Mouse (Mus musculus) ES-E14 (cell line): ENCODE measurements around the gene Gm44579. TPM values are rescaled to one million over a fixed set of nuclear protein-coding genes. Genes with fewer than 3 reads are reported as not detected.

Experiments
- DNase-seq: peaks from one replicate; pipeline ENCODE4 v3.0.0-alpha.2; 2013; ENCODE audit warnings: low read depth, low spot score
- H3K27ac ChIP-seq: 2 replicates; pipeline ENCODE4 v1.5.1; 2012; ENCODE audit warnings: low read depth, mild to moderate bottlenecking, low read length, moderate library complexity, mixed read lengths; ENCODE audit not compliant: poor library complexity, insufficient read depth, severe bottlenecking
- H3K36me3 ChIP-seq: 2 replicates; pipeline ENCODE4 v1.6.1; 2012; ENCODE audit warnings: mild to moderate bottlenecking, low read length, moderate library complexity, mixed read lengths; ENCODE audit not compliant: control insufficient read depth, poor library complexity, insufficient read depth, severe bottlenecking
- H3K4me1 ChIP-seq, 2 experiments: fragments of 150-350 bp in 1 of 2; sonication (generic) in 1 of 2; 2 replicates each; pipeline ENCODE4 v1.6.1; 2012; ENCODE audit warnings: low read length in 2 of 2, mild to moderate bottlenecking in 1 of 2, mixed read lengths in 1 of 2; ENCODE audit not compliant: control insufficient read depth in 2 of 2, insufficient read depth in 2 of 2, poor library complexity in 1 of 2
- H3K4me3 ChIP-seq, 2 experiments: fragments of 150-350 bp in 1 of 2; sonication (generic) in 1 of 2; 2 replicates each; pipeline ENCODE4 v1.5.1; 2012; ENCODE audit warnings: low read length in 2 of 2, low read depth in 1 of 2, mild to moderate bottlenecking in 1 of 2, mixed read lengths in 1 of 2; ENCODE audit not compliant: insufficient read depth in 1 of 2, poor library complexity in 1 of 2, severe bottlenecking in 1 of 2
- H3K9ac ChIP-seq: 2 replicates; pipeline ENCODE4 v1.6.1; 2012; ENCODE audit warnings: low read depth, mild to moderate bottlenecking, low read length, mixed read lengths; ENCODE audit not compliant: poor library complexity, insufficient read depth, severe bottlenecking
- H3K9me3 ChIP-seq: fragments of 150-350 bp; sonication (generic); 2 replicates; pipeline ENCODE4 v1.6.1; 2012; ENCODE audit warnings: low read depth, mild to moderate bottlenecking, low read length; ENCODE audit not compliant: control insufficient read depth, insufficient read depth
- CHD2 ChIP-seq: IDR thresholded peaks from 2 replicates; pipeline ENCODE4 v1.6.1; 2014; ENCODE audit warnings: mild to moderate bottlenecking, low read depth, low read length, inconsistent platforms
- HCFC1 ChIP-seq: IDR thresholded peaks from 2 replicates; pipeline ENCODE4 v1.6.1; 2012; ENCODE audit warnings: low read length, inconsistent platforms, borderline replicate concordance; ENCODE audit not compliant: insufficient read depth
- MAFK ChIP-seq: IDR thresholded peaks from 2 replicates; pipeline ENCODE4 v1.6.1; 2014; ENCODE audit warnings: mild to moderate bottlenecking, low read depth, low read length, inconsistent platforms; ENCODE audit not compliant: insufficient read depth
- ZC3H11A ChIP-seq: IDR thresholded peaks from 2 replicates; pipeline ENCODE4 v1.6.1; 2012; ENCODE audit warnings: low read depth, mild to moderate bottlenecking, inconsistent platforms, low read length, borderline replicate concordance
- ZNF384 ChIP-seq: IDR thresholded peaks from 2 replicates; pipeline ENCODE4 v1.6.1; 2012; ENCODE audit warnings: low read depth, low read length, inconsistent platforms
- in situ Hi-C, 2 experiments: fragments of 600-800 bp; cut with MboI; formaldehyde crosslinking; loops; one replicate each; pipeline ENCODE4 v1.15.1; 2025; ENCODE audit warnings: low sequenced_read_pairs in 2 of 2, inconsistent platforms in 1 of 2; ENCODE audit not compliant: unreplicated experiment in 2 of 2
- total RNA-seq: library from RNA; depleted of rRNA; stranded (reverse); fragments of 300-350 nt; gene quantifications from 2 replicates; pipeline ENCODE4 v1.2.3, GENCODE M21; 2012

Gene Gm44579
- total RNA-seq, 1 experiment = not detected

GRCm38 (mm10) chr15:98181132-98181711 is 39.6 kb downstream of the Gm44579 start:
- 0 out of 4 replicates have a peak, but pooled peaks cover 0 to 2% of the 10 kb centered on the region in 2 experiments for H3K4me1 ChIP-seq
- peak overlapping the region; percentile 49 to 78 for H3K4me3 ChIP-seq
- no peak for TF ChIP-seq MAFK
- TF ChIP-seq ZC3H11A = peak; percentile 55; the same call in 1 of the 2 replicates
- TF ChIP-seq ZNF384 = peak; percentile 78
- no peak for TF ChIP-seq HCFC1
- TF ChIP-seq CHD2 = no peak
- no peaks in the 10 kb centered on the region for H3K36me3 ChIP-seq
- peak overlapping the region; percentile 53; the same call in 1 of the 2 replicates for H3K9ac ChIP-seq
- peak; percentile 88 for DNase-seq
- in situ Hi-C loops = no loop called here
- no peaks in the 10 kb centered on the region for H3K9me3 ChIP-seq
- no peak overlapping the region for H3K27ac ChIP-seq

DNA sequence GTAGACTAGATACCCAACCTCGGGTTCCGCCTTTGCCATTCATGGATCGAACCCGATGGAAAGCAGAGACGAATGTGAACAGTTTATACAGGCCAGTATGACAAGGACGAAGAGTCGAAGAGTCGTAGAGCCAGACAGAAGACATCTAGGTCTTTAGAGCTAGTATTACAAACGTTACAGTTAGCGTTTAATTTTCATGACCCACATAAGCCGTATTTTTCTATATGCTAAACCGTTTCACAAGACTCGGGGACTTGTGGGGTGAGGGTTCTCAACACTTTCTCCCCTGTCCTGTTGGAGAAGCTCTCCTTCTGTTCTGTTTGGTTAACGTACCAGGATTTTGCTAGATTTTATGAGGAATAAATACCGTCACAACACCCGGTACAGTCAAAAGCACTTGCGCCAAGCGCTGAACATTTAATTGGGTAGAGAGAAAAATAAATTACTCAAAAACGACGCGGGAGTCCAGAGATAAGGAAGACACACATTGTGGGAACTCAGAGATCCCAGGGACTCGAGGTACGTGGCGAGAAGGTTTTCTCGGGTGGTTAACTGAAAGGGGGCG is 40.1 kb downstream of the Gm44579 start:
- Histone ChIP-seq H3K9ac (peak overlapping the region; percentile 53; the same call in 1 of the 2 replicates), H3K27ac (no peak overlapping the region)
- in situ Hi-C loops = no loop called here

DNA sequence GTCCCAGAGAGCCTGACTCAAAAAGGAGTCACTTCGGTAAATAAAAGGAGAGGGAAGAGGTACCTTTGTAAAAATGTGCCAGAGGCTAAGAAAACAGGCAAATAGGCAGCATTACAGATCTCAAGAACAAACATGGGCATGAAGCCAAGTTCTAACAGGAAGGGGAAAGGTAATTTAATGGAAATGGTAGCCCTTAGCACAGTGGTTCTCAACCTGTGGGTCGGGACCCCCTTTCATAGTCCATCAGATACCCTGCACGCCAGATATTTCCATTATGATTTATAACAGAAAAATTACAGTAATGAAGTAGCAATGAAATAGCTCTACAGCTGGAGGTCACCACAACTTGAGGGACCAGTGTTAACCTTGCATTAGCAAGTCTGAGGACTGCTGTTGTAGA is 43.5 kb downstream of the Gm44579 start:
- in situ Hi-C loops = no loop called here
- no peak overlapping the region for H3K27ac ChIP-seq
- no peak for TF ChIP-seq ZC3H11A
- TF ChIP-seq MAFK = no peak
- no peak for TF ChIP-seq ZNF384
- TF ChIP-seq HCFC1 = no peak
- no peak for TF ChIP-seq CHD2
- no peaks in the 10 kb centered on the region for H3K9me3 ChIP-seq
- no peaks in the 10 kb centered on the region for H3K36me3 ChIP-seq
- H3K4me1 ChIP-seq = 0 out of 4 replicates have a peak, but pooled peaks cover 0 to 2% of the 10 kb centered on the region in 2 experiments
- no peak overlapping the region for H3K9ac ChIP-seq
- DNase-seq = no peak
- H3K4me3 ChIP-seq = no peak overlapping the region

More for the DNA sequence above, 40.1 kb downstream of the Gm44579 start:
- no peak for DNase-seq
- Histone ChIP-seq H3K36me3 (no peaks in the 10 kb centered on the region), H3K9me3 (no peaks in the 10 kb centered on the region), H3K4me3 (peak overlapping the region; percentile 49 to 78), H3K4me1 (0 out of 4 replicates have a peak, but pooled peaks cover 0 to 2% of the 10 kb centered on the region in 2 experiments)
- no peak for TF ChIP-seq CHD2
- no peak for TF ChIP-seq HCFC1
- TF ChIP-seq MAFK = no peak
- no peak for TF ChIP-seq ZC3H11A
- no peak for TF ChIP-seq ZNF384

DNA sequence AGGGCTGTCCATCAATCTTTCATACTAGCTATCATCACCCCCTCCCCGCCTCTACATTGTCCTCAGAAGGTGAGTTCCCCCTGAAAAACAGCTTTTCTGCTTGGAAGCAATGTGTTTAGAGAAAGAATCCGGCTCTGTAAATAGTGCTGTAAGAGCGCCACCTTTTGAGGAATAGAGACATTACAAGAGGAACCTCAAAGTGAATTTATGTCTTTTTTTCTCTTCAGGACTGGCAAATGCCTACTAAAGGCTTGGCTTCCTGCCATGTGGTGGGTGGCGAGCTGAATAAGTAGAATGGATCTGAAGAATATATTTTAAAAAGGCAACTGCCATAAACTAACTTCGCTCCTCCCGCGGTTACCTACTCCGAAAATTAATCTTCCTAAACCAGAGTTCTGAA is 47.0 kb downstream of the Gm44579 start:
- Histone ChIP-seq H3K4me1 (no peaks in the 10 kb centered on the region), H3K9me3 (no peaks in the 10 kb centered on the region), H3K9ac (no peak overlapping the region), H3K4me3 (no peak overlapping the region), H3K36me3 (no peaks in the 10 kb centered on the region), H3K27ac (no peak overlapping the region)
- in situ Hi-C loops = no loop called here
- DNase-seq = peak; percentile 51
- TF ChIP-seq HCFC1 (no peak), CHD2 (no peak), ZNF384 (no peak), ZC3H11A (no peak), MAFK (no peak)
